Mouse (Mus musculus) heart, adult 11 months (tissue): ENCODE data around the gene Fhad1.

Experiments
- DNase-seq: peaks from one replicate; pipeline ENCODE4 v3.0.0; 2022

Gene Fhad1

DNA sequence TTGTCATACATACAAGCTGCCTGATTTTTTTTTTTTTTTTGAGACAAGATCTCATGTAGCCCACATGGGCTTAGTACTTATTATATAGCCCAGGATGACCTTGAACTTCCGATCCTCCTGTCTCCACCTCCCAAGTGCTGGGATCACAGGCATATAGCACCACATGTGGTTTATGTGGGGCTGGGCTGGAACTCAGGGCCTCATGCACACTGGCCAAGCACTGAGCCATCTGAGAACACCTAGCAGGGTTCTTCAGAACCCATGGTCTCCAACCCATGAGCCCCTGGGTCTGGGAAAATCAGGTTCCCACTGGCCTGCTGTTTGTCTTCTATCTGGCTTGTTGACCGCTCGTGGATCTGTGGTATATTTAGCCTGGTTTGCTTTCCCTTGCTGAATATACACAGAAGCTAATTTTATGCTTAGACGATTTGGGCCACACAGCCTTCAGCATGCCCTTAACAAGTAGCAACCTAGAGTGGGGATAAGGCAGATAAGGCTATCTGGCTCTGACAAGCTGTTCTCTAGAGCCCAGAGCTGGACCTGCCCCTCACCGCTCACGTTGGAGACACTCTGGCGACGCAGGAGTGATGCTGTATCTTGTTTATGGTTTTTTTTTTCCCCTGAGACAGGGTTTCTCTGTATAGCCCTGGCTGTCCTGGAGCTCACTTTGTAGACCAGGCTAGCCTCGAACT is 24.9 kb upstream of the Fhad1 start:
- DNase-seq: no peak

DNA sequence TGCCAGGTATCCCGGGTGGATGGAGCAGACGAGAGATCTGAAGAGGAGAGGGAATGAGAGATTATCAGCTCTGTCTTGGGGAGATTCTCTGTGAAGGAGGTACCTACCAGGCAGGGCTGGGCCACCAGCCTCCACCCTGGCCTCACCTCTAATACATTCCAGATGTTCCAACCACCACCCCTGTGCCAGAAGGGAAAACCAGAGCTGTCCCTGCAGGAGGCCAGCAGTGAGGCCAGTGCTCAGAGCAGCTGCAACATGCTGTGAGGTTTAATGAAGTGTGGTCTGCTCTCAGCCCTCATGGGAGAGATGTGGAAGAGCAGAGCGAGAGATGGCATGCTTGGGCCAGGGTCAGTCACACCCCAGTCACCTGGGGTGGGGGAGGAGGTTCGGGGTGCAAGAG is 23.0 kb upstream of the Fhad1 start:
- DNase-seq: no peak

DNA sequence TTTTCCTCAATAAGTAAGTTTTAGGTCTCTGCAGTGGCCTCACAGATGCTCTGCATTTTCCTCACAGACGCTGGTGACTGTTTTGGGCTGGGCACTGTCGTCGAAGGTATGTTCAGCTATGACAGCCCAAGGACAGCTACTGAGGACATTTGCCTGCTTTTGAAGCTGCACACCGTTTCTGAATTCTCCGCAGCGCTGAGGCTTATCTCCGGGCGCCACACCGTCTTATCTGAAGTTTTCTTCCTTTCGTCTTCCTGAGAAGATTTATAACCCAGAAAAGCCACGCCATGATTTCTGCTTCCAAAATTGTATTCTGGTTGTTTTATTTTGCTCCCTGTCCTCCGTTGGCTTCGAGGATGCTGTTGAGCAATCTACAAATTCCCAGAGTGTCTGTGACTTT is 13.7 kb upstream of the Fhad1 start:
- no peak for DNase-seq

DNA sequence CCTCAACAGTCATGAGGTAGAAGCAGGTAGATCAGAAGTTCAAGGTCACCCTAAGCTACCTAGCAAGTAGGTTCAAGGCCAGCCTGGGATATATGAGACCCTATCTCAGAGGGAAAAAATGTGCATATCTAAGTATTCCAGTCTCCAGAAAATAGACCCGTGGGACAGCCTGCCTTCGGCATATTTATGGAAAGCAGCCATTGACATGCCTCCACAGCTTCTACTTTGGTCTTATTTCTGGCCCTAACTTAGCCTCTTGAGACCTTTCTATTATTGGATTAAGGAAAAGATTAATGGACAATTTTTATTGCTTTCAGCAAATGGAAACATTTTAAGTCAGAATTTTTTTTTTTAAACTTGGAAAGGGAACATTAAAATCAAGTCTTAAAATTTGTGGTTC is 12.1 kb upstream of the Fhad1 start:
- no peak for DNase-seq

DNA sequence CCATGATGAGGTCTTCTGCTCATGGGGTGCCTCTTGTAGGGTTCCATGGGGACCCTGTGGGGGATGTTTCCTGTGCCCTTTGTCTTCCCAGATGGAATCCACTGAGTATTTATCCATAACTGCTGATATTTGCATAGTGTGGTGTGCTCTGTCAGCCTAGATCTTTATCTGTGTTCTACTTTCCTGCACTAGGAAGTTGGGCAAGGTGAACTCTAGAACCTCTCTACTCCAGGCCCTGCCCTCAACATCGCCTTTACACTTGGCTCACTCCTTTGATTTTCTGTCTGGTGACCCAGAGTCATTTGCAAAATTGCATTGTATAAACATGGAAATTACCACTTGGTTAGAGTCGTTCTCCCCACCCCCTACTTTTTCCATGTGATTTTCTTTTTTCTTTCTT is 9.7 kb upstream of the Fhad1 start:
- DNase-seq: no peak

DNA sequence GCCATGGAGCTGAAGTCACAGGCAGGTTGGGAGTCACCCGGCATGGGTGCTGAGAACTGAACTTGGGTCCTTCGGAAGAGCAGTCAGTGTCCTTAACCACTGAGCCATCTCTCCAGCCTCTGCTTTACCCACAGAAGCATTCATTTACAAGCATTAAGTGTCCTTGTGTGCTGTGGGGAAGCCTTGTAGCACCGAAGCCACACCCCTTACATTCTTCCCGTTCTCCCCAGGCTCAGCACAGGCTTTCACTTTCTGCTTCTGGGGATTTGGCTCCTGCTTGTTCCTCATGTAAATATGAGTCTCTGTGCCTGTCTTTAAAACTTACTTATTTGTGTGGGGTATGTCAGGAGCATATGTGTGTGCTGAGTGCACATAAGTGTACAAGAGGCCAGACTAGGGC is 8.3 kb upstream of the Fhad1 start:
- no peak for DNase-seq

DNA sequence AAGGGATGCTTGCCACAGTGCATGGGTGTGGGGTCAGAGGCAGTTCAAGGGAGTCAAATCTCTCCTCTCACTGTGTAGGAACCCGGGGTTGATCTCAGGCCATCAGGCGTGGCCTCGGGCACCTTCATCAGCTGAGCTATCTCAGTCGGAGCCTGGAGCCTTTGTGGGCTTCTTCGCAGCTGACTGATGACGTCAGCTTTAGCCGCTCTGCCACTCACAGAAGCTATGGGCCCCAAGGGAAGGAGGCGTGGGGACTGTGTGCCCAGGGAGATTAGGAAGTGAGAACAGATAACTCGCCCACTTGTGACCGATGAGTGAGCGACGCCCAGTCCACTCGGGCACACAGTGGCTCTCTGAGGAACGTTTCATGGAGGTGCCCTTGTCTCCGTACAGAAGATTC is 2.8 kb upstream of the Fhad1 start:
- peak; percentile 94 for DNase-seq

DNA sequence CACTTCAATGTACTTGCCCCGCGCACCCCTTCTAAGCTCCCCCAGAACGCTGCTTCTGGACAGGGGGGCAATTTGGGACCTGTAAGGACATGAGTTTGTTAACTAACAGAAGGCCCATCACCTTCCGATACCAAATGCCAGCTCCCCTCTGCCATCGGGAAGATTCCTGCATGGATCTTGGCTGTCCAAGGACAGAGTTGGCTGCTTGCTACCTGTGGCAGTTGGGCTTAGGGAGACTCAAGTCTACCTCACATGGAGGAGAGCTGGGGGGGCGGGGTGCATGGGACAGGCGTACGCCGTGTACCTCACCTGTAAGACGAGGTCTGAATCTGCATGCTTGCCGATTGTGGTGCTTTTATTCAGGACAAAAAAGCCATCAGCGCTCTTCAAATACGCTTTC is 3.6 kb downstream of the Fhad1 start:
- no peak for DNase-seq

DNA sequence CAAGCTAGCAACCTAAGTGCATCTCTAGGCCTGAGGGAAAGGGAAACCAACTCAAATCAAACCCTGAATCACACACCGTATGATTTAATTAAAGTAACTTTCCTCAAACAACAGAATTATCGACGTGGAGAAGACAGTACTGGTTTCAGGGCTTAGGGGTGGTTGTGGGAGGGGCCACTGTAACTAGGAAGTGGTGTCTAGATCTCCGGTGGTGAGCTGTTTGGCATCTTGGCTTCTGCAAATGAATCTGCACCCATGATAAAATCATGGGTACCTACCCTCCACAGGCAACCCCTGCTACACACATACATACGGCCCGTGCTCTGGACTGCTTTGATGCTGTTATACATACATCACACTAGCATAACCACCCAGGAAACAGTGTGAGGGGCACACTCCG is 4.4 kb downstream of the Fhad1 start:
- no peak for DNase-seq

DNA sequence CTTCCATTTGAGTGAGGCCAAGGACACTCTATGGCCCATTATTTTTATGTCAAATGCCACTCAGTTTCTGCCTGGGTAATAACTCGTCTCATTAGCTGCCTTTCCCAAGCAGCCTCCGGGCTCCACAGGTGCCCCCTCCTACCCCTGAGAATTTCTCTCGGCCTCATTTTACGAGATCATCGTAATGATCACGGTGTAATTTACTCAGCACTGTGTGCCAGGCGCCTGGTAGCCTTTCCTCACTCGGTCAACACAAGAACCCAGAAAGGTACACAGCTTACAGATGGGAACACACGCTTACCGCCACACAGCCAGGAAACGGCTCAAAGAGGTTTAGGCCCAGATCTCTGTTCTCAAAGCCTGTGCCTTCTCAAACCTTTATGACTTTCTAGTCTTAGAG is 6.7 kb downstream of the Fhad1 start:
- DNase-seq: no peak

DNA sequence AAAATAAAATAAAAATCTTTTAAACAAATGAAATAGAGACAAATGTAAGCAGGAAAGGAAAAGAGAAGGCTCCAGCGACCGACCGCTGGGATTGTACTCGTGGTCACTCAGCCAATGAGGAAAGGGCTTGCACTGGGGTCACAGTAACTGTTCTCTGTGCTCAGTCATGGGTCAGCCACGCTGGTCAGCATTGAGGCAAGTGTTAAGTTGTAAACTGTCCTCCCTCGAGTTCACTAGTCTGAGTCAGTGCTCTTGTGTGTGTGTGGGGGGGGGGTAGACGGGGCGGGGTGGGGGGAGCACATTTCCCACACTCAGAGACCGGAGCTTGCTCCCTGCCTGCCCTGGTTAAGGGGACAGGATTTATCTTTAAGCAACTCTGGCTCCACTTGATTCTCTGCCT is 14.3 kb downstream of the Fhad1 start:
- no peak for DNase-seq

DNA sequence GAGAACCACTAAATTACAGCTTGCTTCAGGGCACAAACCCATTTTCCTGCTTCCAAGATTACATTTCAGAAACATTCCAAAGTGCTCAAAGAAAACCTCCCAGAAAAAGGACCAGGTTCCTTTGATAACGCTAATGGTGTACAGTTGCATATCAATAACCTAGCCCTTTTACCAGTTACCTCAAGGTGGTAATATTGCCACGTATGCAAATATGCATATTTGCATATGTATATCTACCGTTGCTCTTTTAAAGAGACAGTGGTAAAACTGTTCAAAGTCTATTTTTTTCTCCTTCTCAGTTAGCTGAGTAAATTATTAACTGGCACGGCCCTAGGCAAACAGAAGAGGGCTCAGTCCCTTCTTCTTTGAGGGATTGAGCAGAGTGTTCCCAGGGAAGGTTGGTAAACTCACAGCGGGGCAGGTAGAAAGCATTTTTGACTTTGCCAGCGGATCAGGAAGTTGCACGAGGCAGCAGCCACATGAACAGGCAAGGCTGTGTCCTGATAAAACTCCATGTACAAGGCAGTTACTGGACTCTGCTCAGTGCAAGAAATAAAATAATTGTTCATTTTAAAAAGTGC is 15.3 kb downstream of the Fhad1 start:
- no peak for DNase-seq

DNA sequence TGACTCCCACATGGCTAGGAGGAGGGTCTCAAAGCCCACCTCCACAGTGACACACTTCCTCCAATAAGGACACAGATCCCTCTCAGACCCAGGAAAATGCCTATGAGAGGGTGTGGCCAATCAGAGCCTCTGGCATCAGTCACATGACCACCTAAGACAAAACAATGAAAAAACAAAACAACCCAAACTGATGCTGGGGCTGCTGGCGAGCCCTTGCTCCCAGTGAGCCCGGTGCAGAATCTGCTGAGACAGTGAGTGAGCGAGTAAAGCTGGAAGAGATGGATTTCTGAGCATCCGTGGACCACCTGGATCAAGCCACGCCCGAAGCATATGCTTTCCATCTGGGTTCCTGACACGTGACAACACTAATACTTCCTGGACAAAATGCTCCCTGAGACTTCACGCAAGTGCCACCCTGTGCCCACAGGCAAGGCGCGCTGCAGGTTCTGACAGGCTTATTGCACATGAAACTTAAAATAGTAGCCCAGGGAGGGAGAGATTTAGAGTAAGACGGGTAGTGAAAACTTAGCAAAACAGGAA is 16.5 kb downstream of the Fhad1 start:
- DNase-seq: no peak

DNA sequence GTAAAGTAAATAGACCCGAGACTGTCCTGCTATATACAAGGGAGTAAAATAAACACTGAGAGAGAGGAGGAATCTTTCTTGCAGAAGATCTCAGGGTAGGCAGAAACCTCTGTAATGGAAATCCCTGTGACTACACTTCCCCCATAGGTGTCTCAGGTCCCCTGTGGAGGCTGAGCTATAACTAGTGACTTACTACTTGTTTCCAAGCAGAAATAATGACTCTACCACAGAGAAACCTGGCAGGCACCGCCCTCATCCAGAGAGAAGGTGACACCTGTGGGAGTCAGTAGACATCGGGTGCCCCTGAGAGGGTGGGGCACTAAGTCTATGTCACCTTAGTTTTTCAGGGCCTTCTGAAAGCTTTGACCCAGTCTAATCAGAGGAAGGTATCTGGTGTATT is 18.0 kb downstream of the Fhad1 start:
- no peak for DNase-seq

DNA sequence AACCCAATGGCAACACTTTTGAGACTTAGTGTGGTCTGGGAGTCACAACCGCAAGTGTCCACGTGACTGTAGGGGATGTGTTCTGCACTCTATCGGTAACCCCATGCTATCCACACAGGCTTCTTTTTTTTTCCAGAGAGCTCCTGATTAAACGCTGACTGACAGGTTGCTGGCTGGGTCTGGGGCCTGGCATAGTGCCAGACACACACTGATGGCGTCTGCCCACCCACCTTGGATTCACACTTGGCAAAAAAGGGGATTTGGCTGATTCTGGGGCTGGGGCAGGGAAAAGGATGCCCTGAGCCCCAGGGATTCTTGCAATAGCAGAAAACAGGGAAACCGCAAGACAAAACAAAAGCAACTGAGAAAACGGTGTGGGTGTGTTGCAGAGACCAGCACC is 18.8 kb downstream of the Fhad1 start:
- no peak for DNase-seq

DNA sequence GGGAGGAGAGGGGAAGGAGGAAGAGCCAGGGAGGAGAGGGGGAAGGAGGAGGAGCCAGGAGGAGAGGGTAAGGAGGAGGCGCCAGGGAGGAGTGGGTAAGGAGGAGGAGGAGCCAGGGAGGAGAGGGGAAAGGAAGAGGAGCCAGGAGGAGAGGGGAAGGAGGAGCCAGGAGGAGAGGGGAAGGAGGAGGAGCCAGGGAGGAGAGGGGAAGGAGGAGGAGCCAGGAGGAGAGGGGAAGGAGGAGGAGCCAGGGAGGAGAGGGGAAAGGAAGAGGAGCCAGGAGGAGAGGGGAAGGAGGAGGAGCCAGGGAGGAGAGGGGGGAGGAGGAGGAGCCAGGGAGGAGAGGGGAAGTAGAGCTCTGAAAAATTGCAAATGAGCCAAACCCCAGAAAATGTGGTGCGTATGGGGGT is 20.8 kb downstream of the Fhad1 start:
- DNase-seq: peak; percentile 66

DNA sequence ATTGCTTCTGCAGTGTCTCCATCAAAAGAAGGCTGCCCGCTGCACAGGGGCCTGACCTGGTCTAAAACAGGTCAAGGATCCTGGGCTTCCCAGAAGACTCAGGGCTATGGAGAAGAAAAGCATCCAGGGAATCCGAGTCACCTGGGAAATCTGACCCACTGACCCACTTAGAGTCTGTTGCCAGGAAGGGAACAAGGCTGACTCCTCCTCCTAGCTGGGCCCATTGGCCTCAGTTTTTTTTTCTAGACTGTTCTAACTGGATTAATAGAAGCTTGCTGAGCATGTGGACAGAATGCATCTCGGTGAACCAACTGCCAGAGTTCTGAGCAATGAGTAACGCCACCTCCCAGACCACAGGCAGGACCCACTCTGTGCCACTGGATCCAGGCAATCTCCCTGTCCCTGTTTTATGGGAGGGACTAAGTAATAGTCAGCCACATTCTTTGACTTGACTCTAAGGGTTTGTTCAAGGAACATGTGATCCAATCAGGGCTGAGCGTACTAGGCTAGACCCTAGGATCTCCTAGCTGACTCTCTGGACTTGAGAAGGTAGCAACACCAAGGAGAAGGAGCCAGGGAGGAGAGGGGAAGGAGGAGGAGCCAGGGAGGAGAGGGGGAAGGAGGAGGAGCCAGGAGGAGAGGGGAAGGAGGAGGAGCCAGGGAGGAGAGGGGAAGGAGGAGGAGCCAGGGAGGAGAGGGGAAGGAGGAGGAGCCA is 21.4 kb downstream of the Fhad1 start:
- peak; percentile 79 for DNase-seq

DNA sequence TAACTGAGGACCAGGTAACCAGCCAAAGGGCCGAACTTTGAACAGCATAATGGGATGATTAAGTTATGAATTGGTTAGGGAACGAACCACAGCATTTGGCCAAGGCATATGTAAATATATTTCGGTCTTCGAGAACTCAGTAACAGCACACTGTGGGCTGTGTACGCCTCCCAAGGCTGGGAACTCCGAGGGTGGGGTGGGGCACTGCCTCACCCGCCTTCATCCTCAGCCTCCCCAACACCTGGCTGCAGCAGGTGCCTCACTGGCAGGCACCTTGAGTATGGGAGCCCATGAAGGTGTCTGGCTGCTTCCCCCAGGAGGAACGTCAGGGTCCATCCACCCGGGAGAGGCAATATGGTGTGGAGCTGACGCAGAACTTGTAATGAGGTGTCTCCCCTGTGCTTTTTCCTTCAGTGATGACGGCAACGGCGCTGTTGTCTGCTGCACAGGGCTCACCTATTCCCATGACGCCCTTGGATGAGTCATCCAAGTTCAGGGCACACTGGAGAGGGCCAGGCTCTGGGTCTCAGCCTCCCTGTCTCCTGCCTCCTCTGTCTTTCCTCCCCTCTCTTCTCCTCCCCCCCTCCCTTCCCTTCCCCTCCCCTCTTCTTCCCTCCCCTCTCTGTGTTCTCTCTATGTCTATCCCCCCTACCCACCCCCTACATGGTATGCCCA is 22.2 kb downstream of the Fhad1 start:
- peak; percentile 66 for DNase-seq

DNA sequence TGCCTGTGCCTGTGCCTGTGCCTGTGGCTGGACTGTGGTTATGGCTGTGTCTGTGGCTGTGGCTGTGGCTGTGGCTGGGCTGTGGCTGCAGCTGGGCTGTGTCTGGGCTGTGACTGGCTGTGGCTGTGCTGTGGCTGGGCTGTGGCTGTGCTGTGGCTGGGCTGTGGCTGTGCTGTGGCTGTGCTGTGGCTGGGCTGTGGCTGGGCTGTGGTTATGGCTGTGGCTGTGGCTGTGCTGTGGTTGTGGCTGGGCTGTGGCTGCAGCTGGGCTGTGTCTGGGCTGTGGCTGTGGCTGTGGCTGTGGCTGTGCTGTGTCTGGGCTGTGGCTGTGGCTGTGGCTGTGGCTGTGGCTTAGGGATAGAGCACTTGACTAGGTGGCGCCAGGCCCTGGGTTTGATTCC is 26.7 kb downstream of the Fhad1 start:
- DNase-seq: peak; percentile 63

DNA sequence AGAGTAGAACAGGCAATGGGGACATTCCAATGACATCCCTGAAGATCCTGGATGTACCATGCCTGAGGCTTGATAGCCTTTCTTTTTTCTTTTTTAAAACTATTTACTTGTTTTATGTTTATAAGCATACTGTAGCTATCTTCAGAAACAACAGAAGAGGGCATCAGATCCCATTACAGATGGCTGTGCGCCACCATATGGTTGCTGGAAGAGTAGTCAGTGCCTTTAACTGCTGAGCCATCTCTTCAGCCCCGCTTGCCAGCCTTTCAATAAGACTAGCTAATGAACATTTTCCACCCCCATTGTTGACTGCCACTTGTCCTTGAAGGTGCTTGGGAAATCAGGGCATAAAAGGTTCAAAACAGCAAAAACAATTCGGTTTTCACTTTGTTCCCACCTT is 31.2 kb downstream of the Fhad1 start:
- DNase-seq: peak; percentile 34

DNA sequence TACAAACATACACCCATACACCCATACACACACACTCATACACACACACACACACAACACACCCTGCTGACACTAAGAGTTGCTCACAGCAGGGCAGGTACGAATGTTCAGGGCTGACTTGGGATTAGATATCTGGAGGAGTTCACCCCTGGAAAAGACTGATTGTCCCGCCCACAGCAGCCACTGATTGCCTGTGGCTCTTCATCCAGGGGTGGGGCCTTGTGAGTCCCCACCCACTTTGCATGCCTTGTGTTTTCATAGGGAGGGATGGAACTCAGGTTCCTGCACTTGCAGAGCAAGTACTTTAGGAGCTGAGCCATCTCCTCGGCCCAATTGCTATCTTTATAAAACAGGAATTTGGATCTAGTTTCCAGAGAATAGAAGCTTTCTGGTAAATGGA is 33.4 kb downstream of the Fhad1 start:
- DNase-seq: peak; percentile 82

DNA sequence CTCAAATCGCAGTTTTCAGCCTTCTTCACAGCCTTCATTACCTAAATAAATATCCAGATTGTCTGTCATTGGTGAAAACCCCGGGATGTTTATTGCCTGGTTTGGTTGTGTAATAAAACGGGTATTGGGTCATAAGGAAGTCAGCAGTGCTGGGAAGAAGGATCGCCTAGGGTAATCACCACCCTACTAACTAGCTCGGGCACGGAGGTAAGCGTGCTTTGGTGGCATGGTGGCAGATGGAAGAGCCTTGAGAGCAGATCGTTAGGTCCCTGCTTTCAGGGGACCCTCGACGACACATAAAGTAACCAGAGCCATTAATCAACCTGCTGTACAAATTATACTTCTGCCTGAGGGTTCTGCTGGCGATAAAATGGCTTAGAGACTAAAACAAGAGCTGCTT is 36.3 kb downstream of the Fhad1 start:
- peak; percentile 69 for DNase-seq

DNA sequence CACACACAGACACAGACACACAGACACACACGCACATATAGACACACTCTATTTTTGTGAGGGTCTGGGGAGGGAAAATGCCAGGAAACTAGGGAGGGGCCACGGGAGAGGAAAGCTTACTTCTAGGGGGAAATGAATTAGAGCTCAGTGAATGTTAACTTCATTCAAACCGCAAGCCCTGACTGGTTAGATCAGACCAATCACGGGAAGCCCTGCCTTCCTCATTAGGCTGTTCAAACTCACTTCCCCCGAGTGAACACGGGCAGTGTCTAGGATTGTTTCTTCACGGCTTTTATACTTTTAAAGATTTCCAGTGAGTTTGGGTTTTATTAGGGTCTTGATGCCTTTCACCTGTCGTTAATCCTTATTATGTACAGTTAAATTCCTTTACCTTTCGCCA is 37.5 kb downstream of the Fhad1 start:
- peak; percentile 28 for DNase-seq

DNA sequence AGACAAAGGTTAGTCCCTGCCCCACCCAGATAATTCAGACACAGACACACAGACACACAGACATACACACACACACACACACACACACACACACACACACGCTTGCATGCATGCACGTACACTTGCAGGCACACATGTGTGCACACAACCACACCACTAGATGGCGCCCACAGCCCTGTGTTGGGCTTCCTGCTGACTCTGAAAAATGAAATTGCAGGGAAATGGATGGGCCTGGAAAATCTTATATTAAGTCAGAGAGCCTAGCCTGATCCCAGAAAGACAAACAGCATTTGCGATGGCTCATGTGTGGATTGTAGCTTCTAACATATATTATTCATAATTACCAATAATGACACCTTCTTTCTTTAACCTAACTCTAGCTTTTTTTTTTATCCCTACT is 38.7 kb downstream of the Fhad1 start:
- peak; percentile 69 for DNase-seq
